Mouse (Mus musculus) embryonic fibroblast, embryonic 13.5 days (primary cell): ENCODE data around the gene Hspa2.

Experiments used
- CTCF ChIP-seq: IDR thresholded peaks from 2 replicates; pipeline ENCODE4 v1.5.1; 2011; ENCODE audit warnings: mild to moderate bottlenecking, control low read depth, low read length, moderate library complexity, borderline replicate concordance; ENCODE audit not compliant: insufficient read depth
- POLR2A ChIP-seq: IDR thresholded peaks from 2 replicates; pipeline ENCODE4 v1.6.1; 2011; ENCODE audit warnings: low read depth, mild to moderate bottlenecking, control low read depth, low read length, moderate library complexity

- TF ChIP-seq CTCF = no peak
- TF ChIP-seq POLR2A = no peak
These were observed 2.3 kb upstream of the Hspa2 start for GRCm38 (mm10) chr12:76401674-76402073.
